Mouse (Mus musculus) bone marrow macrophage, adult 2 months (primary cell): Measurements from ENCODE around the gene Slc26a10.

Source experiments
- CTCF ChIP-seq: IDR thresholded peaks from 2 replicates; pipeline ENCODE4 v1.5.1; 2012; ENCODE audit warnings: low read depth, mild to moderate bottlenecking, low read length, moderate library complexity
- POLR2A ChIP-seq: IDR thresholded peaks from 2 replicates; pipeline ENCODE4 v1.6.1; 2012; ENCODE audit warnings: mild to moderate bottlenecking, low read depth, low read length, borderline replicate concordance

GRCm38 (mm10) chr10:127173148-127174065 is 7.0 kb downstream of the Slc26a10 start:
- TF ChIP-seq CTCF (no peak), POLR2A (no peak)
